Mouse (Mus musculus) stomach, embryonic 16.5 days (tissue): Measurements from ENCODE around the gene Serinc5. TPM values are rescaled to one million over a fixed set of nuclear protein-coding genes. Genes with fewer than 3 reads are reported as not detected.

Experiments
- ATAC-seq: fragments of 200-750 bp; cut with Nextera tagmentation; 2 replicates; pipeline ENCODE4 v1.8.0; 2017; ENCODE audit warnings: moderate number of reproducible peaks, moderate TSS enrichment; ENCODE audit not compliant: insufficient read depth, low FRiP score
- H3K27ac ChIP-seq: fragments of 300-500 bp; sonication (generic); 2 replicates; pipeline ENCODE4 v1.5.1; 2014; ENCODE audit warnings: low read length
- H3K27me3 ChIP-seq: fragments of 300-500 bp; sonication (generic); 2 replicates; pipeline ENCODE4 v1.6.1; 2014; ENCODE audit warnings: low read length, control low read depth, mixed read lengths; ENCODE audit not compliant: control insufficient read depth, insufficient read depth
- H3K36me3 ChIP-seq: fragments of 300-500 bp; sonication (generic); 2 replicates; pipeline ENCODE4 v1.6.1; 2014; ENCODE audit warnings: low read length; ENCODE audit not compliant: control insufficient read depth, insufficient read depth
- H3K4me1 ChIP-seq: fragments of 300-500 bp; sonication (generic); 2 replicates; pipeline ENCODE4 v1.6.1; 2014; ENCODE audit warnings: low read length, control low read depth, mixed read lengths; ENCODE audit not compliant: control insufficient read depth, insufficient read depth
- H3K4me2 ChIP-seq: fragments of 300-500 bp; sonication (generic); 2 replicates; pipeline ENCODE4 v1.6.1; 2014; ENCODE audit warnings: low read depth, low read length, mixed read lengths
- H3K4me3 ChIP-seq: fragments of 300-500 bp; sonication (generic); replicated peaks from 2 replicates; pipeline ENCODE4 v1.5.1; 2014; ENCODE audit warnings: mild to moderate bottlenecking, low read length
- H3K9ac ChIP-seq: fragments of 300-500 bp; sonication (generic); 2 replicates; pipeline ENCODE4 v1.6.1; 2014; ENCODE audit warnings: low read length
- H3K9me3 ChIP-seq: fragments of 300-500 bp; sonication (generic); replicated peaks from 2 replicates; pipeline ENCODE4 v1.6.1; 2016; ENCODE audit warnings: low read length, control low read depth; ENCODE audit not compliant: control insufficient read depth
- whole genome bisulfite sequencing: fragments of 180-500 bp; shearing (Covaris S2); extraction: QIAGEN DNeasy Blood & Tissue Kit; methylation state at CpG from one replicate; pipeline ENCODE4 v1.1.7; 2014; 5-methylcytosine and 5-hydroxymethylcytosine counted together
- polyA plus RNA-seq: library from polyadenylated mRNA; unstranded; fragments of >200 nt; fragmentation: Nextera tagmentation; extraction: Ambion mirVana; gene quantifications from 2 replicates; pipeline ENCODE4 v1.2.1, GENCODE M21; 2015

Gene Serinc5
- polyA plus RNA-seq, 1 experiment from 2014 or later: 29.9 TPM

GRCm38 (mm10) chr13:92631450-92631849 is 20.6 kb downstream of the Serinc5 start:
- H3K4me3 ChIP-seq: no peak overlapping the region
- H3K27me3 ChIP-seq: no peaks in the 10 kb centered on the region
- H3K4me2 ChIP-seq: no peak overlapping the region
- no peak overlapping the region for H3K9ac ChIP-seq
- H3K4me1 ChIP-seq: peaks cover 37% of the 10 kb centered on the region; the same call in 1 of the 2 replicates
- peak overlapping the region; percentile 40 for H3K27ac ChIP-seq
- H3K36me3 ChIP-seq: no peaks in the 10 kb centered on the region; the same call in 1 of the 2 replicates
- ATAC-seq: no peak
- no peaks in the 10 kb centered on the region for H3K9me3 ChIP-seq
- 37% methylated on average over 4 of the region's 4 CpGs for WGBS

GRCm38 (mm10) chr13:92632550-92632949 is 21.7 kb downstream of the Serinc5 start:
- WGBS: 32% methylated on average over 4 of the region's 4 CpGs
- no peaks in the 10 kb centered on the region for H3K9me3 ChIP-seq
- H3K27ac ChIP-seq: no peak overlapping the region
- H3K4me3 ChIP-seq: no peak overlapping the region
- H3K4me2 ChIP-seq: no peak overlapping the region
- ATAC-seq: no peak
- no peaks in the 10 kb centered on the region; the same call in 1 of the 2 replicates for H3K36me3 ChIP-seq
- H3K9ac ChIP-seq: no peak overlapping the region
- peaks cover 44% of the 10 kb centered on the region for H3K4me1 ChIP-seq
- H3K27me3 ChIP-seq: no peaks in the 10 kb centered on the region

DNA sequence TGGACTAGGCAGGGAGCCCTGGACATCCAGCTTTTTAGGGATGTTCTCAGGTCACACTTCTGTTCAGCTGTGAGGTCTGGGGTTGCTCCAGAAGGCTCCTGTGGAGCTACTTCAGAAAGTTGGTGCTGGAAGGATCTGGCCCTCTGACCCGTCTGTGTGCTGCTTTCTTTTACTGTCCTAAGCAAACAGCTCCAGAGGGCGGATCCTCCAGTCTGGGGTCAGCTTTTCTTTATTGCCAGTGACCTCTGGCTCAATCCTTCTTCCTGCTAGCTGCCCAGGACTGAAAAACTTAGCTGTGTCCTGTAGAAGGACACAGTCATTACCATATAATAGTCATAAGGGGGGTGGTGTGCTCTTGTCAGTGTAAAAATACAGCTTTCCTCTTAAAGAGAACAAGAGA is 24.1 kb downstream of the Serinc5 start:
- H3K4me3 ChIP-seq: no peak overlapping the region
- no peak overlapping the region for H3K4me2 ChIP-seq
- H3K27ac ChIP-seq: no peak overlapping the region; the same call in 1 of the 2 replicates
- no peaks in the 10 kb centered on the region for H3K27me3 ChIP-seq
- H3K9ac ChIP-seq: no peak overlapping the region
- no peak for ATAC-seq
- no peaks in the 10 kb centered on the region for H3K36me3 ChIP-seq
- 52% methylated on average over 2 of the region's 2 CpGs for WGBS
- peaks cover 44% of the 10 kb centered on the region for H3K4me1 ChIP-seq
- H3K9me3 ChIP-seq: no peaks in the 10 kb centered on the region

- Histone ChIP-seq H3K27ac (peak overlapping the region; percentile 75), H3K4me1 (peaks cover 40% of the 10 kb centered on the region)
- ATAC-seq: no peak
Observed at GRCm38 (mm10) chr13:92636226-92636909, 25.5 kb downstream of the Serinc5 start.

GRCm38 (mm10) chr13:92636910-92637275 is 26.0 kb downstream of the Serinc5 start:
- 3% methylated on average over 7 of the region's 7 CpGs for WGBS
- no peaks in the 10 kb centered on the region for H3K9me3 ChIP-seq
- peak overlapping the region; percentile 33 for H3K4me2 ChIP-seq
- H3K9ac ChIP-seq: no peak overlapping the region
- H3K27me3 ChIP-seq: no peaks in the 10 kb centered on the region
- H3K4me1 ChIP-seq: peaks cover 37% of the 10 kb centered on the region
- no peak overlapping the region for H3K4me3 ChIP-seq
- no peaks in the 10 kb centered on the region for H3K36me3 ChIP-seq
- H3K27ac ChIP-seq: peak overlapping the region; percentile 75
- peak; percentile 86; the same call in 1 of the 2 replicates for ATAC-seq

More at GRCm38 (mm10) chr13:92636226-92636909, 25.5 kb downstream of the Serinc5 start:
- Histone ChIP-seq H3K4me3 (no peak overlapping the region), H3K36me3 (no peaks in the 10 kb centered on the region), H3K9me3 (no peaks in the 10 kb centered on the region), H3K9ac (no peak overlapping the region), H3K27me3 (no peaks in the 10 kb centered on the region), H3K4me2 (peak overlapping the region; percentile 33; the same call in 1 of the 2 replicates)
- 45% methylated on average over 6 of the region's 6 CpGs for WGBS

DNA sequence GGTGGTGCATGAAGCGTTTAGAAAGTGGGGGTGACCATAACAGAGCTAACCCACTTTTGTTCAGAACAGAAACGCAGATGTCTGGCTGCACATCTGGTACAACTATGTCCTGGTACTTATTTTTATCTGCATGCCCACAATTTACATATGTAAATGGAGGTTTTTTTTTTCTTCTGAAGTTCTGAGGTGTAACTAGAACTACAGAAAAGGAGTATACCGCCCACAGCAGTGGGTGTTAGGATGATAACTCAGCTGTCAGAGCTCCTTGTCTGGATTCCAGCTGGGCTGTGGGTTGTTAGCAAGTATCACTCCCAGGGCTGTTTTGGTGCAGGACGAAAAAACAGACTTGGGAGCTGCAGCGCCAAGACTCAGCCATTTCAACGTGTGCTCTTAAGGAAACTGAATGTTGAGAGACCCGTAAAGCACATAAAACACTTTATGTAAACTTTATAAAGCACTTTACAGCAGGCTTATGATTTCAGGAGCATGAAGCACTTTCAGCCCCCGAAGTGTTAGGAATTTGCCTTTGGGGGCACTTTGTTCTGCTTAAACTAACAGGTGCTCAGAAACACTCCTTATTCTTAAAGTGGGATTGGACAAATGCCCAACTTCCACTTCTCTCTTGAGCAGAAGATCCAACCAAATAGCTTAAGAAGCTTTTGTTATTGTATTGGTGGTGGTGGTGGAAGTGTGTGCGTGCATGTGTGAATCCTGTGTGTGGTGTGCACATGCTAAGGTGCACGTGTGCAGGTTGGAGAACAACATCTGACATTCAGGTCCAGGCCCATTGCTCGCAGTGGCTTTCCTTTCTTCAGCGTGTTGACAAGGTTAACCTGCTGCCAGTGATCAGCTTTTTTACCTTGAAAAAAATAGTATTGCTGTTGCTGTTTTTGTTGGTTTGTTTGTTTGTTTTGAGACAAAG is 28.5 kb downstream of the Serinc5 start:
- no peaks in the 10 kb centered on the region for H3K36me3 ChIP-seq
- H3K9ac ChIP-seq: no peak overlapping the region
- H3K27ac ChIP-seq: 0 out of 2 replicates have a peak overlapping the region, but pooled peaks have one; percentile 19
- no peaks in the 10 kb centered on the region for H3K27me3 ChIP-seq
- no peak overlapping the region for H3K4me3 ChIP-seq
- no peak for ATAC-seq
- WGBS: 51% methylated on average over 12 of the region's 12 CpGs
- no peak overlapping the region for H3K4me2 ChIP-seq
- H3K9me3 ChIP-seq: no peaks in the 10 kb centered on the region
- peaks cover 28% of the 10 kb centered on the region for H3K4me1 ChIP-seq

DNA sequence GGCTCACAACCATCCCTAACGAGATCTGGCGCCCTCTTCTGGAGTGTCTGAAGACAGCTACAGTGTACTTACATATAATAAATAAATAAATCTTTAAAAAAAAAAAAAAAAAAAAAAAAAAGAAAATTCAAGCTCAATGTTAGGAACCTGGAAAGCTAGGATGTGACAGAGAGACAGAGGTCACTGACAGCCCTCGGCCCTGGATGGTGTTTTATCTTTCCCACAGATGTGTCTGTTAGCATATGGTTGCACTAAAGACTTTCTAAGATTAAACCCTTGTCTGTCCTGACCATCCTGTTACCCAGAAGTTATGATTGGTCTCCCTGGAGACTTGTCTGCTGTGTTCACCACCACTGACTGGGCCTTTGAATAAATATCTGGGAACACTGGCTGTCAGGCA is 33.3 kb downstream of the Serinc5 start:
- no peaks in the 10 kb centered on the region for H3K36me3 ChIP-seq
- WGBS: 73% methylated on average over 3 of the region's 3 CpGs
- no peak for ATAC-seq

GRCm38 (mm10) chr13:92644753-92645152 is 33.9 kb downstream of the Serinc5 start:
- ATAC-seq: no peak
- H3K9ac ChIP-seq: no peak overlapping the region
- H3K36me3 ChIP-seq: no peaks in the 10 kb centered on the region
- no peak overlapping the region for H3K4me3 ChIP-seq
- 76% methylated on average over 6 of the region's 6 CpGs for WGBS
- no peaks in the 10 kb centered on the region for H3K4me1 ChIP-seq
- H3K9me3 ChIP-seq: no peaks in the 10 kb centered on the region
- no peak overlapping the region for H3K4me2 ChIP-seq
- H3K27me3 ChIP-seq: no peaks in the 10 kb centered on the region
- H3K27ac ChIP-seq: no peak overlapping the region

More for the DNA sequence above, 33.3 kb downstream of the Serinc5 start:
- no peaks in the 10 kb centered on the region for H3K9me3 ChIP-seq
- H3K9ac ChIP-seq: no peak overlapping the region
- no peaks in the 10 kb centered on the region for H3K4me1 ChIP-seq
- H3K27ac ChIP-seq: no peak overlapping the region
- H3K4me2 ChIP-seq: no peak overlapping the region
- no peak overlapping the region for H3K4me3 ChIP-seq
- H3K27me3 ChIP-seq: no peaks in the 10 kb centered on the region

DNA sequence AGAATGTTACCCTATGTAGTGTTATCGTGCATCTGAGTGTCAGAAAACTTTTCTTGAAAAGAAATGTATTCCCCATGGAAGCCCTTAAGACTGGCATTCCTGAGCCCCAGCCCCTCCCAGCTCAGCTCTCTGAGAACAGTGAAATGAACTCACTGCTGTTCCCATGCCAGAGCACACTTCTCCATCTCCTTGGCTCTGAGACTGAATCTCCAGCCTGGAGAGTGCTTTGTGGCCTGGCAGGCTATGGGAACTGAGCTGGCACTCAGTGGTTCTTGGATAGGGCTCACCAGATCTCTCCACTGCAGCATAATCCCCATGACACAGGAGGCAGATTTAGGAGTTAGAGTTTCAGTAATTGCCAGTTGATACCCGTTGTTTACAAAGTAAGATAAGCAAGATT is 36.8 kb downstream of the Serinc5 start:
- H3K27me3 ChIP-seq: no peaks in the 10 kb centered on the region
- ATAC-seq: peak; percentile 34; the same call in 1 of the 2 replicates
- H3K9me3 ChIP-seq: no peaks in the 10 kb centered on the region
- H3K9ac ChIP-seq: no peak overlapping the region
- H3K36me3 ChIP-seq: no peaks in the 10 kb centered on the region
- H3K27ac ChIP-seq: no peak overlapping the region
- no peak overlapping the region for H3K4me2 ChIP-seq
- peaks cover 15% of the 10 kb centered on the region for H3K4me1 ChIP-seq
- 53% methylated on average over 2 of the region's 2 CpGs for WGBS
- H3K4me3 ChIP-seq: no peak overlapping the region
